Mouse (Mus musculus) kidney, adult 2 months (tissue): ENCODE results near the gene Aak1. TPM values are rescaled to one million over a fixed set of nuclear protein-coding genes. Genes with fewer than 3 reads are reported as not detected.
A peak's percentile ranks its signal among the peaks of the same experiment; 100 is the strongest.

Experiments used
- DNase-seq: peaks from one replicate; pipeline ENCODE4 v3.0.0; 2021
- H3K27ac ChIP-seq: fragments of 200-500 bp; 2 replicates; pipeline ENCODE4 v1.5.1; 2012; ENCODE audit warnings: low read depth, low read length, control low read depth, inconsistent platforms; ENCODE audit not compliant: insufficient read depth
- H3K27me3 ChIP-seq: fragments of 200-500 bp; replicated peaks from 2 replicates; pipeline ENCODE4 v1.6.1; 2012; ENCODE audit warnings: mild to moderate bottlenecking, moderate library complexity, low read length, inconsistent platforms; ENCODE audit not compliant: control insufficient read depth, insufficient read depth
- H3K36me3 ChIP-seq: fragments of 200-500 bp; 2 replicates; pipeline ENCODE4 v1.6.1; 2012; ENCODE audit warnings: mild to moderate bottlenecking, moderate library complexity, low read length, inconsistent platforms; ENCODE audit not compliant: control insufficient read depth, insufficient read depth
- H3K4me1 ChIP-seq: fragments of 200-500 bp; 2 replicates; pipeline ENCODE4 v1.6.1; 2011; ENCODE audit warnings: low read length; ENCODE audit not compliant: control insufficient read depth, insufficient read depth
- H3K4me3 ChIP-seq: fragments of 200-500 bp; 2 replicates; pipeline ENCODE4 v1.5.1; 2011; ENCODE audit warnings: mild to moderate bottlenecking, low read depth, low read length, control low read depth; ENCODE audit not compliant: insufficient read depth
- CTCF ChIP-seq: fragments of 200-500 bp; conservative IDR thresholded peaks from 2 replicates; pipeline ENCODE4 v1.5.1; 2011; ENCODE audit warnings: low read depth, mild to moderate bottlenecking, control low read depth, low read length, moderate library complexity, mixed read lengths; ENCODE audit not compliant: insufficient read depth, insufficient read length
- POLR2A ChIP-seq: fragments of 200-500 bp; IDR thresholded peaks from one replicate; pipeline ENCODE4 v1.6.1; 2011; ENCODE audit warnings: low read depth, low read length, control low read depth
- WGBS: fragments of 180-500 bp; shearing (Covaris S2); methylation state at CpG from one replicate; pipeline ENCODE4 v1.1.7; 2018; 5-methylcytosine and 5-hydroxymethylcytosine counted together
- polyA plus RNA-seq: library from polyadenylated mRNA; depleted of rRNA; stranded (reverse); fragments of >200 nt; gene quantifications from 2 replicates; pipeline ENCODE4 v1.2.3, GENCODE M21; 2012

Aak1 gene
- polyA plus RNA-seq, 1 experiment, result 28.9 TPM

GRCm38 (mm10) chr6:86978909-86979265 is 129.6 kb downstream of the Aak1 start:
- H3K4me1 ChIP-seq, result peaks cover 4% of the 10 kb centered on the region; the same call in 1 of the 2 replicates
- no peaks in the 10 kb centered on the region for H3K27me3 ChIP-seq
- no peak for DNase-seq
- WGBS, result 58% methylated on average over 6 of the region's 6 CpGs
- no peaks in the 10 kb centered on the region for H3K36me3 ChIP-seq
- H3K27ac ChIP-seq, result no peak overlapping the region
- no peak overlapping the region for H3K4me3 ChIP-seq
- no peak for TF ChIP-seq CTCF
- no peak for TF ChIP-seq POLR2A

GRCm38 (mm10) chr6:86981206-86981605 is 131.9 kb downstream of the Aak1 start:
- no peak for DNase-seq
- no peak overlapping the region for H3K4me3 ChIP-seq
- no peak for TF ChIP-seq CTCF
- TF ChIP-seq POLR2A, result no peak

GRCm38 (mm10) chr6:86985314-86986106 is 136.2 kb downstream of the Aak1 start:
- no peak overlapping the region for H3K4me3 ChIP-seq
- no peaks in the 10 kb centered on the region; the same call in 1 of the 2 replicates for H3K36me3 ChIP-seq
- peaks cover 4% of the 10 kb centered on the region; the same call in 1 of the 2 replicates for H3K4me1 ChIP-seq
- DNase-seq, result peak; percentile 63
- WGBS, result 77% methylated on average over 8 of the region's 8 CpGs
- H3K27ac ChIP-seq, result no peak overlapping the region
- H3K27me3 ChIP-seq, result no peaks in the 10 kb centered on the region
- TF ChIP-seq POLR2A, result no peak
- TF ChIP-seq CTCF, result no peak

More at GRCm38 (mm10) chr6:86981206-86981605, 131.9 kb downstream of the Aak1 start:
- H3K27ac ChIP-seq, result no peak overlapping the region
- H3K36me3 ChIP-seq, result no peaks in the 10 kb centered on the region; the same call in 1 of the 2 replicates
- H3K27me3 ChIP-seq, result no peaks in the 10 kb centered on the region
- WGBS, result 80% methylated on average over 2 of the region's 2 CpGs
- H3K4me1 ChIP-seq, result peaks cover 4% of the 10 kb centered on the region; the same call in 1 of the 2 replicates

GRCm38 (mm10) chr6:86989576-86989975 is 140.3 kb downstream of the Aak1 start:
- no peak; the same call in 1 of the 2 replicates for TF ChIP-seq CTCF
- TF ChIP-seq POLR2A, result no peak
- Histone ChIP-seq H3K4me3 (no peak overlapping the region), H3K36me3 (no peaks in the 10 kb centered on the region; the same call in 1 of the 2 replicates), H3K27me3 (no peaks in the 10 kb centered on the region), H3K27ac (no peak overlapping the region), H3K4me1 (0 out of 2 replicates have a peak, but pooled peaks cover 4% of the 10 kb centered on the region)
- 60% methylated on average over 6 of the region's 6 CpGs for WGBS
- peak; percentile 59 for DNase-seq

GRCm38 (mm10) chr6:86991041-86991440 is 141.7 kb downstream of the Aak1 start:
- Histone ChIP-seq H3K4me1 (0 out of 2 replicates have a peak, but pooled peaks cover 4% of the 10 kb centered on the region), H3K27ac (no peak overlapping the region), H3K36me3 (peaks cover 2% of the 10 kb centered on the region), H3K4me3 (no peak overlapping the region), H3K27me3 (no peaks in the 10 kb centered on the region)
- WGBS, result 91% methylated on average over 3 of the region's 3 CpGs
- DNase-seq, result no peak
- no peak for TF ChIP-seq POLR2A
- no peak for TF ChIP-seq CTCF

- H3K4me3 ChIP-seq, result no peak overlapping the region
- TF ChIP-seq POLR2A, result no peak
- TF ChIP-seq CTCF, result no peak
- 0 out of 2 replicates have a peak, but pooled peaks cover 4% of the 10 kb centered on the region for H3K4me1 ChIP-seq
- peaks cover 2% of the 10 kb centered on the region for H3K36me3 ChIP-seq
- no peak overlapping the region for H3K27ac ChIP-seq
- no peak for DNase-seq
- H3K27me3 ChIP-seq, result no peaks in the 10 kb centered on the region
- WGBS, result 84% methylated on average over 8 of the region's 8 CpGs
Measured at GRCm38 (mm10) chr6:86992349-86992748, 143.0 kb downstream of the Aak1 start.

- no peak overlapping the region for H3K27ac ChIP-seq
- no peaks in the 10 kb centered on the region for H3K27me3 ChIP-seq
- DNase-seq, result no peak
- H3K36me3 ChIP-seq, result peaks cover 2% of the 10 kb centered on the region
- H3K4me3 ChIP-seq, result no peak overlapping the region
- 85% methylated on average over 4 of the region's 4 CpGs for WGBS
- TF ChIP-seq POLR2A, result no peak
- no peak for TF ChIP-seq CTCF
- H3K4me1 ChIP-seq, result 0 out of 2 replicates have a peak, but pooled peaks cover 4% of the 10 kb centered on the region
Measured at GRCm38 (mm10) chr6:86994254-86994653, 144.9 kb downstream of the Aak1 start.
